Mouse (Mus musculus): ENCODE results near the gene Gigyf2.
A peak's percentile ranks its signal among the peaks of the same experiment; 100 is the strongest.

The Gigyf2 gene

GRCm38 (mm10) chr1:87316672-87317071 is 10.1 kb upstream of the Gigyf2 start:
- DNase-seq (ENCODE audit: low read depth, low spot score): peak; percentile 43

GRCm38 (mm10) chr1:87321071-87321470 is 5.7 kb upstream of the Gigyf2 start:
- no peak for DNase-seq (ENCODE audit: low read depth, low spot score)

GRCm38 (mm10) chr1:87322778-87323177 is 4.0 kb upstream of the Gigyf2 start:
- DNase-seq (ENCODE audit: low read depth, low spot score): no peak

- DNase-seq (ENCODE audit: low read depth, low spot score): no peak
Observed at GRCm38 (mm10) chr1:87324649-87325048, 2.1 kb upstream of the Gigyf2 start.

GRCm38 (mm10) chr1:87327165-87327861 is 515 bp downstream of the Gigyf2 start:
- DNase-seq (ENCODE audit: low read depth, low spot score): peak; percentile 52

- DNase-seq (ENCODE audit: low read depth, low spot score): no peak
Observed at GRCm38 (mm10) chr1:87331774-87332173, 5.0 kb downstream of the Gigyf2 start.

- no peak for DNase-seq (ENCODE audit: low read depth, low spot score)
Observed at GRCm38 (mm10) chr1:87350576-87350975, 23.8 kb downstream of the Gigyf2 start.

- DNase-seq (ENCODE audit: low read depth, low spot score): no peak
Observed at GRCm38 (mm10) chr1:87360276-87360675, 33.5 kb downstream of the Gigyf2 start.

GRCm38 (mm10) chr1:87378024-87378560 is 51.3 kb downstream of the Gigyf2 start:
- DNase-seq (ENCODE audit: low read depth, low spot score): no peak

GRCm38 (mm10) chr1:87379919-87380318 is 53.1 kb downstream of the Gigyf2 start:
- peak; percentile 24 for DNase-seq (ENCODE audit: low read depth, low spot score)

- DNase-seq (ENCODE audit: low read depth, low spot score): no peak
Observed at GRCm38 (mm10) chr1:87381152-87381551, 54.4 kb downstream of the Gigyf2 start.

GRCm38 (mm10) chr1:87386436-87387092 is 59.8 kb downstream of the Gigyf2 start:
- no peak for DNase-seq (ENCODE audit: low read depth, low spot score)

- DNase-seq (ENCODE audit: low read depth, low spot score): no peak
Observed at GRCm38 (mm10) chr1:87393444-87394195, 66.8 kb downstream of the Gigyf2 start.

- DNase-seq (ENCODE audit: low read depth, low spot score): no peak
Observed at GRCm38 (mm10) chr1:87394594-87394993, 67.8 kb downstream of the Gigyf2 start, which contains the start of gene Kcnj13. Gene Kcnj13, minus strand, starts transcription at chr1:87394729.

GRCm38 (mm10) chr1:87396923-87397586 is 70.3 kb downstream of the Gigyf2 start:
- DNase-seq (ENCODE audit: low read depth, low spot score): no peak

GRCm38 (mm10) chr1:87404710-87405109 is 77.9 kb downstream of the Gigyf2 start:
- DNase-seq (ENCODE audit: low read depth, low spot score): no peak

- no peak for DNase-seq (ENCODE audit: low read depth, low spot score)
Observed at GRCm38 (mm10) chr1:87406012-87406411, 79.2 kb downstream of the Gigyf2 start.

- DNase-seq (ENCODE audit: low read depth, low spot score): no peak
Observed at GRCm38 (mm10) chr1:87409380-87409779, 82.6 kb downstream of the Gigyf2 start.

- DNase-seq (ENCODE audit: low read depth, low spot score): peak; percentile 82
Observed at GRCm38 (mm10) chr1:87418733-87419132, 91.9 kb downstream of the Gigyf2 start.

GRCm38 (mm10) chr1:87435125-87435524 is 108.3 kb downstream of the Gigyf2 start:
- no peak for DNase-seq (ENCODE audit: low read depth, low spot score)

GRCm38 (mm10) chr1:87436583-87436982 is 109.8 kb downstream of the Gigyf2 start:
- no peak for DNase-seq (ENCODE audit: low read depth, low spot score)

Measured in 3T3-L1 (cell line).